Mouse (Mus musculus) cortical plate, adult 2 months (tissue): ENCODE measurements around the gene Dlg2. TPM values are rescaled to one million over a fixed set of nuclear protein-coding genes. Genes with fewer than 3 reads are reported as not detected.

Experiments used
- H3K27ac ChIP-seq: fragments of 200-500 bp; 2 replicates; pipeline ENCODE4 v1.5.1; 2012; ENCODE audit warnings: low read length, control low read depth, inconsistent platforms; ENCODE audit not compliant: insufficient read depth
- H3K4me1 ChIP-seq: fragments of 200-500 bp; 2 replicates; pipeline ENCODE4 v1.6.1; 2011; ENCODE audit warnings: low read length; ENCODE audit not compliant: control insufficient read depth, insufficient read depth
- H3K4me3 ChIP-seq: fragments of 200-500 bp; 2 replicates; pipeline ENCODE4 v1.5.1; 2011; ENCODE audit warnings: mild to moderate bottlenecking, low read length, control low read depth; ENCODE audit not compliant: insufficient read depth
- CTCF ChIP-seq: fragments of 200-500 bp; IDR thresholded peaks from 2 replicates; pipeline ENCODE4 v1.5.1; 2011; ENCODE audit warnings: mild to moderate bottlenecking, control low read depth, low read length; ENCODE audit not compliant: insufficient read depth; ENCODE audit errors: extremely low read depth
- POLR2A ChIP-seq: fragments of 200-500 bp; IDR thresholded peaks from 2 replicates; pipeline ENCODE4 v1.6.1; 2011; ENCODE audit warnings: mild to moderate bottlenecking, low read length, control low read depth; ENCODE audit not compliant: insufficient read depth; ENCODE audit errors: extremely low read depth
- polyA plus RNA-seq: library from polyadenylated mRNA; depleted of rRNA; stranded (reverse); fragments of >200 nt; gene quantifications from 2 replicates; pipeline ENCODE4 v1.2.3, GENCODE M21; 2012

Dlg2 gene
- polyA plus RNA-seq, 1 experiment: 139 TPM

DNA sequence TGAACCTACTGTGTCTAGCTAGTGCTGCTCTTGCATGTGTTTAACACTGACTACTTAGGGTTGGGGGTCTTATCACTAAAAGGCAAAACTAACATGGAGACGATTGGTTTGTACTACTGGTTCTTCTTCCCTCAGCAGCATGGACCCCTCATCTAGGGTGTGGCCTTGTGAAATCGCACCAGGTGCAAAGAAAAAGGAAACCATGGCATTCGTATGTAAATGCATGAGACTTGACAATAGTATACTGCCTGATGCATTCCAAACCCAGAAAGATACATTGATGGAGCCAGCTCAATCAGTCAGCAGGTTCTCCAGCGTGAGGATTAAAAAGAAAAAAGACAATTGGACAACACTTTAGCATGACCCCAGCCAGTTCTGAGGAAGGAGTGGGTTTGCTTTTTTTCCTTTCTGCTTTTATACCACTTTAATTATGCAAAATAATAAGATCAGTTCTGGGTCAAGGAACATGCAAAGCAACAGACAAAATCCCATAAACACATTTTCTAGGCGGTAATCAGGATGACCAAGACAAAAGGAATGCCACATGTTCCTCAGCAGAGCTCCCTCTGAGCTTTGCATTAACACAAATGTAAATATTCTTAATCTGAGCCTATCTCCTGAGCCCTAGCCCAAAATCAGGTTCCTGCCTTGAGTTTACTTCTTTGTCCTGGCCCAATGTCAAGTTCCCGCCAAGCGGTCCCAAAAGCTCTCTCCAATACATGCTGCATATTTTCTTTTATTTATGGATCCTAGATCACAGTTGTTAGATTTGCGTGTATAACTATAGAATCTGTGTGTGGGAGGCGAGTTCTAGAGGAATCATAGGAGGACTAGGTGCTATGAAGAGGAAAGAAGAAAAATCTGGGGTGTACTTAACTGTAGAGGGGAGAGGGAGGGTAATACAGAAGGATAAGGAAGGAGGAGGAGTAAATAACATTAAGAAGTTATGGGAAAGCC is 595.6 kb downstream of the Dlg2 start:
- H3K4me3 ChIP-seq: no peak overlapping the region
- TF ChIP-seq CTCF: no peak
- TF ChIP-seq POLR2A: no peak
- H3K4me1 ChIP-seq: peaks cover 2% of the 10 kb centered on the region; the same call in 1 of the 2 replicates
- peak overlapping the region; percentile 45; the same call in 1 of the 2 replicates for H3K27ac ChIP-seq

DNA sequence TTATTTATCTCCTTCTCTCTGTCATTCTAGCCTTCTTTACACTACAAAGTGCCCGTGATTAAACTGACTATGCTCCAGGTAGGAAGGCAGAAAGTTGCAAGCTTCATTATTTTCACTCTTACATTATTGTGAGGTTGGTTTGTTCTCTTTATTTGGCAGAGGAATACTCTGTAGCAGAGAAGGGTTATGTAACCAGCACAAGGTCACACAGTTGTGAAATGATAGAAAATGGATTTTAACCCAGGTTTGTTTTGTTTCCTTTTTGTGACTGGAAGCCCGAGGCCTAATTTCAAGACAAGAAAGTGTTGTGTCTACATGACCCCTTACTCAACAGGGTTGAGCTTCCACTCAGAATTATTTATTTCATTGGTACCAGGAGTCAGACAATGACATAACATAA is 609.6 kb downstream of the Dlg2 start:
- Histone ChIP-seq H3K4me1 (no peaks in the 10 kb centered on the region), H3K4me3 (no peak overlapping the region), H3K27ac (no peak overlapping the region)
- no peak for TF ChIP-seq POLR2A
- TF ChIP-seq CTCF: no peak

- peak overlapping the region; percentile 74 for H3K27ac ChIP-seq
- peak; percentile 56 for TF ChIP-seq POLR2A
- no peak for TF ChIP-seq CTCF
- peaks cover 2% of the 10 kb centered on the region; the same call in 1 of the 2 replicates for H3K4me1 ChIP-seq
- peak overlapping the region; percentile 94; the same call in 1 of the 2 replicates for H3K4me3 ChIP-seq
Measured at GRCm38 (mm10) chr7:91089211-91089930, 612.9 kb downstream of the Dlg2 start.

- H3K27ac ChIP-seq: peak overlapping the region; percentile 74
Measured at GRCm38 (mm10) chr7:91090317-91090829, 613.9 kb downstream of the Dlg2 start.

GRCm38 (mm10) chr7:91090830-91091683 is 614.6 kb downstream of the Dlg2 start:
- TF ChIP-seq POLR2A (peak; percentile 39), CTCF (no peak)
- Histone ChIP-seq H3K4me1 (peaks cover 4% of the 10 kb centered on the region), H3K27ac (peak overlapping the region; percentile 73), H3K4me3 (peak overlapping the region; percentile 94)

More at GRCm38 (mm10) chr7:91090317-91090829, 613.9 kb downstream of the Dlg2 start:
- no peak for TF ChIP-seq CTCF
- TF ChIP-seq POLR2A: peak; percentile 35
- peaks cover 2% of the 10 kb centered on the region; the same call in 1 of the 2 replicates for H3K4me1 ChIP-seq
- H3K4me3 ChIP-seq: peak overlapping the region; percentile 94

- Histone ChIP-seq H3K4me1 (peaks cover 4% of the 10 kb centered on the region), H3K4me3 (no peak overlapping the region), H3K27ac (no peak overlapping the region)
- TF ChIP-seq CTCF (no peak), POLR2A (no peak)
Measured at GRCm38 (mm10) chr7:91096467-91096866, 620.0 kb downstream of the Dlg2 start.

DNA sequence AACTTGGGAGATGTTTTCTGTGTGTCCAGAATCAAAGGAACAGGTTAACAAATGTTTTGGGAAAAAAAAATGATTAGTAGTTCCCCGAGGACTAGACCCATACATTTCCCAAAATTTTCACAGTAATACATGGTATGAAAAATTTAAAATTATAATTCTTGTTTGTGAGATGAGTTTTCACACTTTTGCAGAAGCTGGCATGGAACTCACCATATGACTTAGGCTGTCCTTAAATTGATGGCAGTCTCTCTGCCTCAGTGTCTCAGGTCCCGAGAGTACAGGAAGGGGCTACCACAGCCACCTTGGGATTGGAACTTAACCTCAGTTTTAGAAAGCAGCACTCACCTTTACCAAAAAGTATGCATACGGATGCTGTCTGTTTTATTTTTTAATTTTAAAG is 622.0 kb downstream of the Dlg2 start:
- no peak for TF ChIP-seq POLR2A
- no peak for TF ChIP-seq CTCF
- H3K27ac ChIP-seq: no peak overlapping the region
- H3K4me1 ChIP-seq: peaks cover 4% of the 10 kb centered on the region
- H3K4me3 ChIP-seq: no peak overlapping the region

GRCm38 (mm10) chr7:91109575-91109974 is 633.1 kb downstream of the Dlg2 start:
- no peak overlapping the region for H3K4me3 ChIP-seq
- TF ChIP-seq CTCF (no peak), POLR2A (no peak)
- H3K27ac ChIP-seq: no peak overlapping the region
- H3K4me1 ChIP-seq: no peaks in the 10 kb centered on the region

DNA sequence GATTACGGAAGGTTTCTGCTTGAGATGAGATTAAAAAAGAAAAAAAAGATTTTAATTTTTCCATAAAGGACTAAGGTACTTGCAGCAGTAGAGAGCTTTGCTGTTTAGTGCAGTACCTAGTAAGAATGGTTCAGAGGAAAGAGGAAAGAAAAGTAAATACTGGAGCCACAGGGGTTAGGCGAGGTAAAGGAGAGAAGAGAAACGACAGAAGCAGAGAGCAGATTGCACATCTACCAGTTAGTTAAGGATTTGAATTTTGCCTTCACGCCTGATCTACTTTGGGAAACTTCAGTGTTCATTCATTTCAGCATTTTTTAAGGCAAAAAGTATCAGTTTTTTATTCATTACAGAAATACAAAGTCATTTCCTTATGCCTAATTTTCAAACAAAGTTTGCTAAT is 655.7 kb downstream of the Dlg2 start:
- no peak overlapping the region for H3K4me3 ChIP-seq
- H3K27ac ChIP-seq: no peak overlapping the region
- no peak for TF ChIP-seq POLR2A
- H3K4me1 ChIP-seq: peaks cover 2% of the 10 kb centered on the region; the same call in 1 of the 2 replicates
